ENCODE assay signal across 24 mouse cellular contexts in genomic region chr11:35496874-35497273, GRCm38 (mm10).
"Had no signal": no experiment of that assay in that cellular context is flagged by ENCODE, and none has a peak within 500 bp of the region (broad histone marks: within the 10 kb centered on the region; RNA-seq: fewer than 3 reads in every experiment).

No protein-coding gene starts in this region.

- DNase-seq: kidney, adult 2 months; kidney, postnatal 36 days; layer of hippocampus, postnatal 36 days; left cerebral cortex, postnatal 4 days; liver, postnatal 0 days; lung, embryonic 14.5 days; right cerebral cortex, adult 18-20 months; right cerebral cortex, postnatal 14 days; right cerebral cortex, postnatal 4 days; thymus, adult 2 months; thymus, postnatal 14 days; thymus, postnatal 4 days had no signal

- H3K4me3 ChIP-seq: left cerebral cortex, adult 2 months; limb, embryonic 12.5 days; limb, embryonic 15.5 days; midbrain, embryonic 12.5 days; myocyte; neural tube, embryonic 13.5 days had no signal

- ATAC-seq: liver, postnatal 0 days; lung, postnatal 0 days had no signal

- H3K9me3 ChIP-seq: limb, embryonic 12.5 days; limb, embryonic 15.5 days; midbrain, embryonic 12.5 days; neural tube, embryonic 13.5 days had no signal

- H3K4me2 ChIP-seq: limb, embryonic 12.5 days; limb, embryonic 15.5 days; liver, embryonic 11.5 days; lung, embryonic 14.5 days; midbrain, embryonic 12.5 days; neural tube, embryonic 13.5 days had no signal

- H3K27me3 ChIP-seq: limb, embryonic 12.5 days; limb, embryonic 15.5 days had no signal

- H3K9ac ChIP-seq: limb, embryonic 12.5 days; limb, embryonic 15.5 days; liver, embryonic 14.5 days; liver, postnatal 0 days; lung, embryonic 14.5 days; midbrain, embryonic 12.5 days; neural tube, embryonic 13.5 days had no signal

- H3K36me3 ChIP-seq: limb, embryonic 12.5 days; limb, embryonic 15.5 days; midbrain, embryonic 12.5 days; neural tube, embryonic 13.5 days had no signal

- H3K27ac ChIP-seq: kidney, postnatal 0 days; left cerebral cortex, adult 2 months; limb, embryonic 12.5 days; limb, embryonic 15.5 days; liver, embryonic 14.5 days; macrophage; midbrain, embryonic 12.5 days; neural tube, embryonic 13.5 days; stomach, postnatal 0 days had no signal
